Mouse (Mus musculus): ENCODE data around the gene Fam83b.

- TF ChIP-seq CTCF (IDR thresholded peaks at IDR 0.05; ENCODE audit: low read depth, low read length) (no peak), GATA1 (IDR thresholded peaks at IDR 0.05; ENCODE audit: borderline replicate concordance, low read length) (no peak), TAL1 (conservative IDR thresholded peaks at IDR 0.05; ENCODE audit: low read depth, low read length) (no peak)
Observed at GRCm38 (mm10) chr9:76518665-76519064, 48.3 kb downstream of the Fam83b start.

All from G1E (cell line).